Comparison of ENCODE assay signal across 15 mouse cellular contexts in genomic region chr12:111666380-111666779, GRCm38 (mm10). TPM values are rescaled to one million over a fixed set of nuclear protein-coding genes. Genes with fewer than 3 reads are reported as not detected.
A peak's percentile ranks its signal among the peaks of the same experiment; 100 is the strongest.
DNase-seq lines count a peak whose midpoint lies in the region; ATAC-seq and TF ChIP-seq lines count a peak whose summit lies in the region.
"Had no signal": no experiment of that assay in that cellular context is flagged by ENCODE, and none has a peak within 500 bp of the region (broad histone marks: within the 10 kb centered on the region; RNA-seq: fewer than 3 reads in every experiment).

No protein-coding gene starts in this region.

- intact Hi-C loops in left cerebral cortex, adult 2 months (cut with DNase I) = loop anchor here (5.0 kb wide), 2 partner anchors 46 to 146 kb away; partner anchors contain the start of genes Apopt1, Bag5, Xrcc3 and Zfyve21

- WGBS in heart, embryonic 12.5 days = 72% methylated on average over 13 of the region's 13 CpGs

- no peak for TF ChIP-seq CTCF in left cerebral cortex, adult 2 months (IDR thresholded peaks at IDR 0.05)

- no peak overlapping the region for H3K9ac ChIP-seq in heart, embryonic 12.5 days
- H3K9ac ChIP-seq: kidney, embryonic 15.5 days; lung, embryonic 14.5 days; neural tube, embryonic 15.5 days had no signal

- no peak overlapping the region for H3K4me2 ChIP-seq in heart, embryonic 12.5 days
- H3K4me2 ChIP-seq: kidney, embryonic 15.5 days; lung, embryonic 14.5 days; neural tube, embryonic 15.5 days had no signal

- peaks cover 71% of the 10 kb centered on the region for H3K4me1 ChIP-seq in heart, embryonic 12.5 days (replicated peaks)

- 0 out of 2 replicates have a peak, but pooled peaks cover 5% of the 10 kb centered on the region for H3K27me3 ChIP-seq in heart, embryonic 12.5 days (replicated peaks)
- H3K27me3 ChIP-seq: neural tube, embryonic 15.5 days had no signal

- H3K9me3 ChIP-seq in heart, embryonic 12.5 days (replicated peaks) = no peaks in the 10 kb centered on the region
- H3K9me3 ChIP-seq: kidney, embryonic 15.5 days; neural tube, embryonic 15.5 days had no signal

- H3K4me3 ChIP-seq in heart, embryonic 12.5 days = no peak overlapping the region
- no peak overlapping the region for H3K4me3 ChIP-seq in left cerebral cortex, adult 2 months
- H3K4me3 ChIP-seq: erythroblast, embryonic 14.5 days; kidney, embryonic 15.5 days; neural tube, embryonic 15.5 days had no signal

- peak overlapping the region; percentile 76 for H3K27ac ChIP-seq in heart, embryonic 12.5 days (ENCODE audit: poor library complexity, severe bottlenecking)
- H3K27ac ChIP-seq in left cerebral cortex, adult 2 months = peak overlapping the region; percentile 99
- H3K27ac ChIP-seq: kidney, embryonic 15.5 days; neural tube, embryonic 15.5 days had no signal

- peaks cover 26% of the 10 kb centered on the region for H3K36me3 ChIP-seq in heart, embryonic 12.5 days

- ATAC-seq in heart, embryonic 12.5 days (ENCODE audit: insufficient number of reproducible peaks, low FRiP score) = no peak
- ATAC-seq in frontal cortex, adult (ENCODE audit: low TSS enrichment) = peak; percentile 44

- DNase-seq in heart, postnatal 4 days = no peak
- peak; percentile 67 to 80 for DNase-seq in left cerebral cortex, adult 2 months (ENCODE audit: extremely low spot score in 1 of 2, low spot score in 2 of 2)
- DNase-seq in left cerebral cortex, adult 11 months (ENCODE audit: low spot score) = no peak
- peak; percentile 62 for DNase-seq in right cerebral cortex, postnatal 14 days
- no peak for DNase-seq in kidney, postnatal 4 days
- DNase-seq: adrenal gland, adult 2 months; B cell, adult 2 months; cerebellum, postnatal 10 days; gastrocnemius, postnatal 36 days; lung, embryonic 14.5 days had no signal

RNA-seq across cellular contexts. Expression of gene Ckb, which starts 5.8 kb away (rescaled TPM):
- polyA plus RNA-seq in heart, embryonic 12.5 days (2016; fragmentation: Nextera tagmentation; extraction: Ambion mirVana) = 363 and 373 TPM in 2 replicates
- 100 to 1,000 TPM; 165 to 181 TPM for total RNA-seq in heart, postnatal 4 days (2021)
- total RNA-seq in left cerebral cortex, adult 2 months (2021) = 1,000 to 10,000 TPM; 1,837 to 1,872 TPM

RNA-seq across cellular contexts. Expression of gene Trmt61a, which starts 11.5 kb away (rescaled TPM):
- 8.8 and 10.2 TPM in 2 replicates for polyA plus RNA-seq in heart, embryonic 12.5 days (2016; fragmentation: Nextera tagmentation; extraction: Ambion mirVana)
- 1 to 10 TPM; 9.4 to 9.8 TPM for total RNA-seq in heart, postnatal 4 days (2021)
- total RNA-seq in left cerebral cortex, adult 2 months (2021) = 10 to 100 TPM; 18.9 to 20.2 TPM

RNA-seq across cellular contexts. Expression of gene Bag5, which starts 46.7 kb away (rescaled TPM):
- 40.2 and 41.3 TPM in 2 replicates for polyA plus RNA-seq in heart, embryonic 12.5 days (2016; fragmentation: Nextera tagmentation; extraction: Ambion mirVana)
- 10 to 100 TPM; 29.3 to 32.6 TPM for total RNA-seq in heart, postnatal 4 days (2021)
- 10 to 100 TPM; 60.9 to 61.8 TPM for total RNA-seq in left cerebral cortex, adult 2 months (2021)

RNA-seq across cellular contexts. Expression of gene Apopt1, which starts 46.7 kb away (rescaled TPM):
- 46.6 and 48.8 TPM in 2 replicates for polyA plus RNA-seq in heart, embryonic 12.5 days (2016; fragmentation: Nextera tagmentation; extraction: Ambion mirVana)
- total RNA-seq in heart, postnatal 4 days (2021) = 10 to 100 TPM; 40.0 to 42.1 TPM
- total RNA-seq in left cerebral cortex, adult 2 months (2021) = 10 to 100 TPM; 36.2 to 38.8 TPM

Comparison
In these comparisons a context has a peak if more than half of its experiments do, and no peak if none do; other contexts are left out.
1. DNase-seq: peak in left cerebral cortex, adult 2 months (2 of 2) and right cerebral cortex, postnatal 14 days (single experiment); none in heart, postnatal 4 days (single experiment), left cerebral cortex, adult 11 months (single experiment) and kidney, postnatal 4 days (0 of 2).
2. RNA of gene Ckb, which starts 5.8 kb away (total RNA-seq): 1,837 to 1,872 TPM in left cerebral cortex, adult 2 months; 165 to 181 TPM in heart, postnatal 4 days; every median in the first group is over 10 times any median in the second.